Mouse (Mus musculus): Measurements from ENCODE around the gene Ccnl2.
A peak's percentile ranks its signal among the peaks of the same experiment; 100 is the strongest.

Ccnl2 gene

GRCm38 (mm10) chr4:155863001-155863400 is 50.7 kb downstream of the Ccnl2 start, which contains the start of gene Tas1r3:
Tas1r3 (minus strand) TSS chr4:155863362.
- no peak for ATAC-seq (ENCODE audit: low TSS enrichment)

DNA sequence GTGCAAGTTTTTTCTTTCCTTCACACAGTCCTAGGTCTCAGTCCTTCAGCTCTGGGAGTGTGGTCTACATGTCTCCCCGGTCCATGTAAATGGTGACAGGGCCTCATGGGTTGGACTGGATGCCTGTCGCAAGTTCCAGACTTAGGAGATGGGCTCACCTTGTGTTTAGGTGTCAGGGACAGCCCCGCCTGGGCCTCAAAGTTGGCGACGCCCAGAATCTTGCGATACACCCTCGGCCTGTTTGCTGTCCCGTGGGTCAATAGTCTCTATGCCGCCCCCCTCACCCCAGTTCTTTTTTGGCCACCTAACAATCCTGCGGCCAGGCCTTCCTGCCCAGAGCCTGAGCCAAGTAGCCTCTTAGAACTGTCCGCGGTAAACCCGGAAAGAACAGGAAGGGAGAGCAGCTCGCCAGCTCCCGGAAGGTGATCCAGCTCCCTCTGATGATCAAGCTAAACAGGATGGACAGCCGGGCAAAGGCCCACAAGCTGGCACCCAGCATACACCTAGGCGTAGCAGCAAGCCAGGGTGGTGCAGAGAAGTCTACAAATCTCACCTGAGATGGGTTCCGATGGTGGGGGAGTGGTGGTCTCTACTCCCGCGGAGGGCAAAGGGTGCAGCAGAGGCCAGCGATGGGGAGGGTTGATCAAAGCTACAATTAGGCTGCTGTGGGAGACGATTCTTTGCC is 56.5 kb downstream of the Ccnl2 start:
- 0 out of 2 replicates have a peak, but pooled peaks have one; percentile 3 for ATAC-seq (ENCODE audit: low TSS enrichment)

- peak; percentile 98 for ATAC-seq (ENCODE audit: low TSS enrichment)
These were observed 57.2 kb downstream of the Ccnl2 start, which contains the start of the genes Cptp and Ints11 for GRCm38 (mm10) chr4:155869317-155870033. Cptp (minus strand) TSS chr4:155869440. Ints11 (plus strand) TSS chr4:155869546.

- no peak for ATAC-seq (ENCODE audit: low TSS enrichment)
These were observed 59.1 kb downstream of the Ccnl2 start for GRCm38 (mm10) chr4:155871404-155871803.

All from frontal cortex, adult (tissue).